Mouse (Mus musculus): Measurements from ENCODE around the gene Gm17332.
A peak's percentile ranks its signal among the peaks of the same experiment; 100 is the strongest.
"Not testable (repeated sequence)": the region's sequence is repeated elsewhere in the genome, so short reads cannot be mapped to it uniquely, and the experiment has no call there.

The Gm17332 gene

DNA sequence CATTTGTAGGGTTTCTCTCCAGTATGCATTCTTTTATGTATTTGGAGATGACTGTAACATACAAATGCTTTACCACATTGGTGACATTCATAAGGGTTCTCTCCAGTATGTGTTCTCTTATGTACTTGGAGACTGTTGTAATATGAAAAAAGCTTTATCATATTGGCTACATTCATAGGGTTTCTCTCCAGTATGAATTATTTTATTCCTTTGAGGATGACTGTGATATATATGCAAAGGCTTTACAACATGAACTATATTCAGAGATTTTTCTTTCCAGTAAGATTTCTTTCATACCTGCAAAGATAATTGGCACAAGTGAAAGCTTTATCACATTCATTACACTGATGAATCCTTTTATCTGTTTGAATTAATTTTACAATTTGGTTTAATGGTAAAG lies at the start of gene Gm17332:
Gene Gm17332 (minus strand): TSS at position 101 of the 400 bp plus-strand sequence.
- DNase-seq: no peak

DNA sequence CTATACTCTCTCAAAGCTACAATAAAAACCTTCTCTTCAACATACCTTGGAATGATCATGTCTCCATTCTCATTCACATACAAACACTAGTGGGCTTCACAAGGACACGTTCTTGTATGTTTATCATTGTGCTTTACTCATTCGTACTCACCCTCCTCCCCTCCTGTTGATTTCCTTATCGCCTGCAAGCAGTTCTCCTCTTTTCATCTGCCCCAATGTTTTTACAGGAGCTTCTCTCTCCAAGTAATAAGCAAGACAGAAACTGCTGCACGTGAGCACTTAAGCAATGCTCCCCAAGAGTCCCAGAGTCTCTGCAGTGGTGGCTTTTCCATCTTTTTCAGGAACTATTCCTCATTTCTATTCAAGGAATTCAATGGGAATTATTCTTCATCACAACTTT lies 47.7 kb upstream of the Gm17332 start:
- no peak for DNase-seq

DNA sequence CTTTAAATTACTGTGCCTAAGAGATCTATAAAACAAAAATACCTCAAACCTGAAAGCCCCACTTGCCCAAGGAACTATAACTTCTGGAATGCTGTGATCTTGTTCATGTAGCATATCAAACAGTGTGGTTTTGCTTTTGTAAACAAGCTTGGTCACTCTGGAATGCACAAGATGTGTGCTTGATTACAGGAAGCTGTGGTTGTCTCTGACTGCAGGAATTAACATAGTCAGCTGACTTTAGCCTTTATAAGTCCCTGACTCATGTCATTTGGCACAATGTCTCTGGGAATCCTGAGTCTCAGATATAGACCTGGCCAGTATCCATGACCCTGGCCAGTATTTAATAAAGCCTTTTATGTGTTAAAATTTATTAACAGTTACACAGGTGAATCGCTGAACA lies 43.1 kb upstream of the Gm17332 start:
- no peak for DNase-seq

DNA sequence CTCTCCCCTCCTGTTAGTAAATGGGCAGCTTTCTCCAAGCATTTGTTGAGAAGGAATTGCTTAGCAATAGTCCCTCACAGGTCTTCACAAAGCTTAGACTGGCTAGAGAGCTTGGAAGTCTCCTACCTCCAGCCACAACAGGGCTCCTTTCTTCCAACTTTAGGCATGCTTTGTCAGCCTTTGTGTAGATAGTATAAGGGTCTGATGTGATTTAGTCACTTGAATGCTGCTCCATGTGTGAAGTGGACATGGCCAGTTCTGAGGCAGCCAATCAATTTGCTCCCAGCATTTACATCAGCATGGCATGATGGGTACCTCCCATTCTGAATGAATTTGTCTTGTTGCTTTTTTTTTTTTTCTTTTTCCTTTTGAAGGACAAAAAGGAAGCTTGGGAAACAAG lies 35.7 kb upstream of the Gm17332 start:
- no peak for DNase-seq

DNA sequence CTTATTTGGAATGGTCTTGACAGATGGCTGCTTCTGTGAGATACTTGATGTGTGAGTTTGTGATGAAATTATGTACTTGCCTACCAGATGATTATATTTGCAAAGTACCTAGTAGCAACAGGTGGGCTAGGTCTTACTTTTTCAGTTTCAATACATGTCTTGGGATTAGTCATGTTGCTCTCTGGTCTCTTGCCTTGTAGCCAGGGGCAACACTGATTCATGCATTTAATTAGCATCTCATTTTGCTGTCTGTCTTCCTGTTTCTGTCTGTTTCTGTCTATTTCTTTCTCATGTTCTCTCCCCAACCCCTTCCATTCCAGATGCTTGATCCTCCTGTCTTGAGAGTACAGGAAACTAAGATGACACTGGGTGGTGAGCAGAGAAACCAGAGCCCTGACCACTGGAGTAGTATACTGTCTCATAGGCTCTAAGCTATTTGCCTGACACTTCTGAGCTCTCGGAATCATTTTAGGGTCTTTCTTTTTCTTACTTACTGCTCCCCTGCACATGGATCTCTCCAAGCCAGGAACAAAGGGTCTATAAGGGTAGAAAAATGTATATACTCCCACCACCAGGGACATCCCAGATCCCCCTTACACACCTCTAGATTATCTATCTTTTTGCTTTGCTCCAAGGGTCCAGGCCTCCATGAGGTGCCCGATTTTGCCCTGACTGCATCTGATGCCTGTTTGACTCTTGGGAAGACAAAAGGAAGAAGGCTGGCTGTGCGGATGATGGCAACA lies 13.5 kb upstream of the Gm17332 start:
- no peak for DNase-seq

DNA sequence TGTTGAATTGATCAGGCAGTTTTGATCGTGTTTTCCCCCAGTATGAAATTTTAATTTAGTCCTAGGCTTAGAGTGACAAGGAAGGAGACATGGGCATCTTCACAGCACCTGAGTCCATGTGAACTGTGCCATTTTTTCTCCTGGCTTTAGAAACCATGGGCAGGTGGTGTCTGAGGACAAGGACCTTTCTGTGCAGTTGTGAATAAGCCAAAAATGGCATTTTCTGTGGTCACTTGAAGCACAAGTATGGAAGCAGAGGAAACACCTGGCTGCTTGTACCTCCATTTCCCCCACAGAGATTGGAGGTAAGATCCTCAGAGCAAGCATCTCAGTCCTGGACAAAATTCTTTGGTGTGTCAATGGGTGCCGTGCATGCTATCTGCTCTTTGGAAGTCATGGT lies 12.5 kb upstream of the Gm17332 start:
- no peak for DNase-seq

DNA sequence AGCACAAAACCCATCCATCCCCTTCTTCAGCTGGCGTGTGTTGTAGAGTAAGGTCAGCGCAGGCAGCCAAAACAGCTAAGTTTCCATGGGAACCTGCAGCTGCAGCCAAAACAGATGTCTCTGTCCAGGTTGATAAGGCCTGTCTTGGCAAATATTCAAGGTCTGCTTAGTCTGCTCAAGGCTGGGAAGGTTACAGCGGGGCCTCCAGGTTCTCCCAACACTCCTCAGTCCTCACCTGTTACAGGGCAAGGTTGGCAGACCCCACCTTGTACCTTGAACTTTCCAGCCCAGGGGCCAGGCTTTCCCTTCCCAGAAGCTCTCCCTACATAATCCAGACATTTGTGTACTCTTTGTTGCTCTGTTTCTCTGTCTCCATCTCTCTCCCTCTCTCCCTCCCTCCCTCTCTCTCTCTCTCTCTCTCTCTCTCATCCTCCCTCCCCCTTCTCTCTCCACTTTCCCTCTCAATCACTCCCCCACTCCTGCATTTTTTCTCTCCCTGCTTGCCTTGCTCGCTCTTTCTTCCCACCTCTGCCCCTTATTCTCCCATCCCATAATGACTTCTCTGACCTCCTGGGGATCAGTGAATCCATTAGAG lies 12.1 kb downstream of the Gm17332 start:
- peak; percentile 8 to 20 for DNase-seq

DNA sequence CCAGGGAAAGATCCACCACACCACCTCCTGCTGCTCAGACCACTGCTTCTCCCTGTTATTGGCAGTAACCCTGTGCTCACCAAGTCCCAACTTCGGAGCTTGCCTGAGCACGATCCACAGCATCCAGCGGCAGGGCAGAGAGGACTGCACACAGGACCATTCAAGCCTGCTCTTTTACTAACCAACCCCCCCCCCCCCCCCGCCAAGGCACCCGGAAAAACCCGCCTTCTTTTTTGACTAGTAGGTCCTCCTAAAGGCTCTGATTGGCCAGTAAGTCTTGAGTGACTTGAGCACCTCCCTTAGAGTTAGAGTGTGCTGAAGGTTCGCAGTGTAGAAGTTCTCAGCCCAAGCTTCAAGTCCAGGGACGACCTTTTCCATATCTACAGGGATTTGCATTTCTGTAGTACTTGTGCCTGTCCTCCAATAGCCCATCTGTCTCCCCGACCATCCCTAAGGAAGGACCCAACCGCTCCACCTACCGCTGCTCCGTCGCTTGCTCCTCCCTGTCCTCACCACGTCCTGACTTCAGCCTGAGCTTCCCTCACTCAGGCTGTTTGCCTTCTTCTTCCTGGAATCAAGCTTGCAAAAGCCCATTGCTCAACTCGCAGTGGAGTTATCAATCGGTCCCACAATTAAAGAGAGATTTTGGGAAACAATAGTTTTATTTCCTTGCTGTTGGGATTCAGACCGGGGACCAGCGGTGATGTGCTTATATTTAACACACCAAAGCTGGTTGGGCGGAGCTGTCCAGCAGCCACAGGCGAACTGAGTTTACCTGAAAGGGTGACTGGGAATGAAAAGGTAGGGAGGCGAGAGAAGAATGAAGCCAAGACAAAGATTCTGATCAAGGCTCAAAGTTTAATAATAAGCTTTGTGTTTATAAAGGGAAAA lies 12.9 kb downstream of the Gm17332 start:
- peak; percentile 29 to 33 for DNase-seq

DNA sequence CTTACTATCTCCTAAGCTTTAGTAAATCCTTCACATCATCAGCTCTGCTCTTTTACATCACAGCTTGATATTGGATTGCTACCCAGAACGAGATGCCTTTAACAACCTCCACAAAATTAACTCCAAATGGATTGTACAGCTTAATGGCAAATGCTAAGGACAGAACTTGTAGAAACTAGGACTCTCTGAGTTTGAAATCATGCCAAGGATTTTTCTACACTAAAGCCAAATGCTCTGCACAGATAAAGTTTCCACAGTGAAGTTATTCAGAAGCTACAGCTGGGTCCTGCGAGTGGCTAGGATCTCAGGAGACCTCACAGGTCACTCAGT lies 13.5 kb downstream of the Gm17332 start:
- no peak for DNase-seq

DNA sequence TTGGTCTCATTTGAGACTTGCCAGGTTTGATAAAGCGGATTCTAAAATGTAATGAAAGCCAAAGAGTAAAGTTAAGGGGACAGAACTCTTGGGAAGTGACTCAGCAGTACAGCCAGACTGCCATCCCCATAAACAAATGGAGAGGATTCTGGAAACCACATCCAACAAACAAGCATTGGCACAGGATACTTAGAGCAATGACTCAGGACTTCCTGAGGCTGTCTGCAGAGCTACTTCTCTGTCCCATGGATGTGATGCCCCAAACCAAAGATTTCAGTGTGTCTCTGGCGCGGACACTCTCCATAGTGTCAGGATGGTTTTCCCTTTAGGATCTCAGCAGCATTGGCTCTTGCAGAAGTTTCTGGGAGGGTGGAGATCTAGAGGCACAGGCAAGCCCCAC lies 25.2 kb downstream of the Gm17332 start:
- DNase-seq: no peak

DNA sequence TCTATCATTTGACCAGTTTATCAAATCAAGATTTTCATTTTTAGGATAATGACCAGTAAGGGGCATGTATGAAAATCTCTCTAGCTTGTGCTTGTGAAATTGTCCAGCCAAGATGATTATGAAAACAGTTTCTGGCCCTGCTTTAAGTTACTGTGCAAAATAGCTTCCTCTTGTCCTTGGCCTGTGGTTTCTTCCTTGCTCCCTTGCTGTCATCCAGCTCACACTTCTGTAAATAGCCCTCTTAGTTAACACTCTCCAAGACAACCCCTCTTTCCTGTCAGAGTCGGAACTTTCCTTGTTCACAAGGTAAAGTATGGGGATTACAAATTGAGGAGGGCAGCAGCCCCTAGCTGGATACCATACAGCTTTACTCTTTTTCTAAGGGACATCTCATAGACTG lies 43.9 kb downstream of the Gm17332 start:
- DNase-seq: not testable (repeated sequence)

DNA sequence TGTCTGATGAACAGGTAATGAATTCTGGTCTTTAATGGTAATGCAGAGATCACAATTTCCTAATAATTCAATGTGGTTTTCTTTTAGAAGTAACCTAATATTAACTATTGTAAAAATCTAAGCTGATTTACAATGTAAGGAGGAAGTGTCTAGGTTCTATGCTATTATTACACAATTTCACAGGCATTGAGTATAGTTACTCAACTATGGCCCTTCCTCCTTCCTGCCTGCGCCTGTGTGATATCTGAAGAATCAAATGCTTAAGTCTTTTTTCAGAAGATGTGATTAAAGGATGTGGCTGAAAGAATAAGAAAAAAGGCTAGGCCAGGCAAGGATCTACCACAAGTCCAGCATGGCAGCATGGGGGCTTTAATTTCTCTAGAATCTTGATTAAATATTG lies 47.4 kb downstream of the Gm17332 start:
- DNase-seq: not testable (repeated sequence)

DNA sequence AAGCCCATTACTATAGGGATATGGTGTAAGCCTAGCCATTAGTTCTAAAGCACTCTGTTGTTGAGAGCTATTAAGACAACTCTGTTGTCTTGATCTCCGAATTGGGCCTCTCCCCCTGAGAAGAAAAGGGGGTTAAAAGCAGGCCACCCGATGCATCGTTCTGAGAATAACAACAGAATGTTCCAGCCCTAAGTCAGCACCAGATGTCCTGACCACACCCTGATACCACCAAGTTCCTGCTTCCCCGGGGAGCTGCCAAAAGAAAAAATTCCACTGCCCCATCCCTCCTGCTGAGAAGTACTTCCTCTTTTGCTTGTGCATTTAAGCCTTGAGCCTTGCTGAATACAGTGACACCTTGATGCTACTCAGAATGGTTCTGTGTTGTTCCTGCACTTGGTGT lies 48.5 kb downstream of the Gm17332 start:
- DNase-seq: not testable (repeated sequence)

Measured in kidney, postnatal 4 days (tissue).